Mouse (Mus musculus): ENCODE results near the gene Dbp. TPM values are rescaled to one million over a fixed set of nuclear protein-coding genes. Genes with fewer than 3 reads are reported as not detected.
A peak's percentile ranks its signal among the peaks of the same experiment; 100 is the strongest.

Dbp gene
- polyA plus RNA-seq, 1 experiment from 2014 or later: 3.3 TPM

DNA sequence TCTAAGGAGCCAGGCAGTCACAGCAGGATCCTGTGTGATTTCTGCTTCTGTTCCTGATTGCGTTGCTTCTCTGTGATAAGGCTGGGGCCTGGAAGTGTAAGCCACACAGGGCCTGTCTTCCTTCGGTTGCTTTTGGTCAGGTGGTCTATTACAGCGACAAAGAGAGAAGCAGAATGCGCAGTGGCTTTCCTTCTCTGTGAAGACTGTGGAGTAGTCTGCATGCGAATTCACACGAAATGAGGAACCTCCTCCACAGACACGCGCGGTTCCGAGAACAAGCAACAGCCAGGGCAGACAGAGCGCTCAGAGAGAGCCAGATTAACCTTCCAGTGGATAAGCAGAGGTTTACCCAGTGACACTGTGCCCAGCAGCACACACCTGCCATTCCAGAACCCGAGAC, 36.4 kb downstream of the Dbp start:
- Histone ChIP-seq H3K4me3 (replicated peaks) (no peak overlapping the region), H3K27me3 (replicated peaks) (peaks cover 3% of the 10 kb centered on the region; the same call in 1 of the 2 replicates), H3K36me3 (no peaks in the 10 kb centered on the region), H3K4me2 (no peak overlapping the region), H3K9ac (replicated peaks) (no peak overlapping the region), H3K4me1 (no peaks in the 10 kb centered on the region), H3K9me3 (replicated peaks) (no peaks in the 10 kb centered on the region), H3K27ac (replicated peaks) (no peak overlapping the region)
- 90% methylated on average over 12 of the region's 12 CpGs for WGBS
- no peak for ATAC-seq (ENCODE audit: low FRiP score)

GRCm38 (mm10) chr7:45741777-45742176, 36.9 kb downstream of the Dbp start:
- Histone ChIP-seq H3K27me3 (replicated peaks) (peaks cover 3% of the 10 kb centered on the region; the same call in 1 of the 2 replicates), H3K9ac (replicated peaks) (no peak overlapping the region), H3K4me1 (no peaks in the 10 kb centered on the region), H3K27ac (replicated peaks) (no peak overlapping the region), H3K4me2 (peak overlapping the region; percentile 36), H3K36me3 (no peaks in the 10 kb centered on the region), H3K9me3 (replicated peaks) (no peaks in the 10 kb centered on the region), H3K4me3 (replicated peaks) (peak overlapping the region; percentile 9; the same call in 1 of the 2 replicates)
- 42% methylated on average over 11 of the region's 11 CpGs for WGBS
- no peak for ATAC-seq (ENCODE audit: low FRiP score)

DNA sequence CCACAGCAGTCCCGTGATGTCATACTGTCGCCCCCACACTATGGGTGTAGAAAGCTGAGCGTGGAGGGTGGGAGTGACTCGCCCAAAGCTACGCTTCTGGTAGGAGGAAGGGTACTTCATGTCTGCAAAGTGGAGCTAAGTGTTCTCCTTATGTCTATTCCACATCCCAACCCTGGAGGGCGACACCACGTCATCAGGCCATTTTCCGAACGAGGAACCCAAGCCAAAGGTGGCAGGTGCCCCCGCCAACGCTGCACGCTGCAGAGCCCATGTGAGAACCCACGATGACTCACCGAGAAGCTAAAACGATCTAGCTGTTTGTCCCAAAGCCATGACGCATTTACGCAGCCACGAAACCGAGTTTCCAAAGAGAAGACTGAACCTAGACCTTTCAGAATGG, 37.5 kb downstream of the Dbp start:
- Histone ChIP-seq H3K4me1 (no peaks in the 10 kb centered on the region), H3K36me3 (no peaks in the 10 kb centered on the region), H3K27me3 (replicated peaks) (peaks cover 3% of the 10 kb centered on the region; the same call in 1 of the 2 replicates), H3K4me2 (peak overlapping the region; percentile 36), H3K9ac (replicated peaks) (no peak overlapping the region), H3K9me3 (replicated peaks) (no peaks in the 10 kb centered on the region), H3K4me3 (replicated peaks) (peak overlapping the region; percentile 9; the same call in 1 of the 2 replicates), H3K27ac (replicated peaks) (no peak overlapping the region)
- 44% methylated on average over 19 of the region's 19 CpGs for WGBS
- no peak for ATAC-seq (ENCODE audit: low FRiP score)

- ATAC-seq (ENCODE audit: low FRiP score): no peak
- WGBS: 41% methylated on average over 2 of the region's 2 CpGs
- H3K4me3 ChIP-seq (replicated peaks): no peak overlapping the region
Observed at GRCm38 (mm10) chr7:45744387-45744786, 39.5 kb downstream of the Dbp start.

DNA sequence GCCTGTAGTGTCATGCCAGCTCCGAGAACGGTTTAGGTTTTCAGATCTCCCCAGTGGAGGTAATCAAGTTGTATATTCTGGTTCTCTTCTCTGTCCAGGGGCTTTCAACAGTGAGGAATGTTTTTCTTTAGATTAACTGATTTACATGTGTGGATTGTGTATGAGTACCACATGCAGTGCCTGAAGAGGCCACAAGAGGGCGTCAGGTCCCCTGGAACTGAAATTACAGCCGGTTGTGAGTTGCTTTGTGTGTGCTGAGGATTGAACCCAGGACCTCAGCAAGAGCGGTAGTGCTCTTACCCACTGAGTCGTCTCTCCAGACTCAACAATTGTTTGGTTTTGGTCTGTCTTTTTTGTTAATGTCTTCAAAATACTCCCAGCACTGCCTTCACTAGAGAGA, 41.6 kb downstream of the Dbp start:
- no peaks in the 10 kb centered on the region for H3K36me3 ChIP-seq
- H3K4me2 ChIP-seq: no peak overlapping the region
- H3K27ac ChIP-seq (replicated peaks): no peak overlapping the region
- H3K9me3 ChIP-seq (replicated peaks): no peaks in the 10 kb centered on the region
- H3K9ac ChIP-seq (replicated peaks): no peak overlapping the region
- ATAC-seq (ENCODE audit: low FRiP score): no peak
- WGBS: 68% methylated on average over 6 of the region's 6 CpGs
- H3K4me1 ChIP-seq: 0 out of 2 replicates have a peak, but pooled peaks cover 7% of the 10 kb centered on the region
- H3K27me3 ChIP-seq (replicated peaks): peaks cover 3% of the 10 kb centered on the region; the same call in 1 of the 2 replicates
- no peak overlapping the region for H3K4me3 ChIP-seq (replicated peaks)

More at GRCm38 (mm10) chr7:45744387-45744786, 39.5 kb downstream of the Dbp start:
- H3K4me2 ChIP-seq: no peak overlapping the region
- H3K4me1 ChIP-seq: 0 out of 2 replicates have a peak, but pooled peaks cover 3% of the 10 kb centered on the region
- H3K9ac ChIP-seq (replicated peaks): no peak overlapping the region
- H3K9me3 ChIP-seq (replicated peaks): no peaks in the 10 kb centered on the region
- H3K27me3 ChIP-seq (replicated peaks): peaks cover 3% of the 10 kb centered on the region; the same call in 1 of the 2 replicates
- H3K27ac ChIP-seq (replicated peaks): no peak overlapping the region
- no peaks in the 10 kb centered on the region for H3K36me3 ChIP-seq

- Histone ChIP-seq H3K9me3 (replicated peaks) (no peaks in the 10 kb centered on the region), H3K4me3 (replicated peaks) (no peak overlapping the region), H3K27ac (replicated peaks) (no peak overlapping the region), H3K27me3 (replicated peaks) (no peaks in the 10 kb centered on the region), H3K36me3 (no peaks in the 10 kb centered on the region), H3K9ac (replicated peaks) (no peak overlapping the region), H3K4me1 (0 out of 2 replicates have a peak, but pooled peaks cover 7% of the 10 kb centered on the region), H3K4me2 (no peak overlapping the region)
- no peak for ATAC-seq (ENCODE audit: low FRiP score)
- 88% methylated on average over 5 of the region's 5 CpGs for WGBS
Observed at GRCm38 (mm10) chr7:45747450-45747849, 42.6 kb downstream of the Dbp start.

DNA sequence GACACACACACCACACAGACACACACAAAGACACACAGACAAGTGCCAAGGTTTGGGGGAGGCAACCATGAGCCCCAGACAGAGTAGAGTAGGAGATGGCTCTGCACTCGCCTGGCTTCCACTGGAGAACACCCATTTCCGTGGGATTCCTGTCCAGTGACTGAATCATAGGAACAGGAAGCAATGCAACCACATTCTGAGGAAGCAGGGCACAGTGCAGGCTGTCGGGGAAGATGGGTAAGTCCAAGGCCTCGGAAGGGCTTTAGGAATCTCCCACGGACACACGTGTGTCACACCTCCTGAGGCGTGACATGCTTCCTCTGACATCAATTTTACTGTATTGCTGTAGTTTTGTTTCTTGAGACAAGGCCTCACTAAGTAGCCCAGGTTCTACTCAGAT, 43.2 kb downstream of the Dbp start:
- 77% methylated on average over 7 of the region's 7 CpGs for WGBS
- ATAC-seq (ENCODE audit: low FRiP score): no peak
- H3K4me2 ChIP-seq: no peak overlapping the region
- no peak overlapping the region for H3K27ac ChIP-seq (replicated peaks)
- H3K4me1 ChIP-seq: 0 out of 2 replicates have a peak, but pooled peaks cover 7% of the 10 kb centered on the region
- no peak overlapping the region for H3K9ac ChIP-seq (replicated peaks)
- no peak overlapping the region for H3K4me3 ChIP-seq (replicated peaks)
- no peaks in the 10 kb centered on the region for H3K9me3 ChIP-seq (replicated peaks)
- H3K36me3 ChIP-seq: no peaks in the 10 kb centered on the region
- H3K27me3 ChIP-seq (replicated peaks): no peaks in the 10 kb centered on the region

- Histone ChIP-seq H3K9ac (replicated peaks) (no peak overlapping the region), H3K4me1 (0 out of 2 replicates have a peak, but pooled peaks cover 7% of the 10 kb centered on the region), H3K9me3 (replicated peaks) (no peaks in the 10 kb centered on the region), H3K4me2 (no peak overlapping the region), H3K36me3 (no peaks in the 10 kb centered on the region), H3K27me3 (replicated peaks) (no peaks in the 10 kb centered on the region), H3K27ac (replicated peaks) (no peak overlapping the region), H3K4me3 (replicated peaks) (no peak overlapping the region)
- no peak for ATAC-seq (ENCODE audit: low FRiP score)
- 48% methylated on average over 8 of the region's 10 CpGs for WGBS
Observed at GRCm38 (mm10) chr7:45749401-45749800, 44.5 kb downstream of the Dbp start.

DNA sequence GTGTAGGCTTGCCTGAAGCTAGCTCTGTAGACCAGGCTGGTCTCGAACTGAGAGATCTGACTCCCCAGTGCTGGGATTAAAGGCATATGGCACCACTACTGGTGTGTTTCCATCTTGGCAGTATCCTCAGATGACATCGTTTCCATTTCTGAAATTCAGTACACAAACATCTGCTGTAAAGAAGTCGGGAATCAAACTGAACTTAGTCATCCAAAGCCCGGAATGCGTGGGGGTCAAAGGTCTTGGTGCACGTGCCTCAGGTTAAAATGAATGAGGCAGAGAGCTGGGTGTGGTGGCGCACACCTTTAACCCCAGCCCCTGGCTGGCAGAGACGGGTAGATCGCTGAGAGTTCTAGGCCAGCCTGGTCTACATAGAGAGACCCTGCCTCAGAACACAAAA, 45.3 kb downstream of the Dbp start:
- 82% methylated on average over 9 of the region's 9 CpGs for WGBS
- no peak overlapping the region for H3K9ac ChIP-seq (replicated peaks)

GRCm38 (mm10) chr7:45755703-45756102, 50.8 kb downstream of the Dbp start:
- H3K4me3 ChIP-seq (replicated peaks): no peak overlapping the region
- ATAC-seq (ENCODE audit: low FRiP score): no peak
- WGBS: 65% methylated on average over 6 of the region's 6 CpGs

More for the DNA sequence above, 45.3 kb downstream of the Dbp start:
- H3K27ac ChIP-seq (replicated peaks): no peak overlapping the region
- no peaks in the 10 kb centered on the region for H3K9me3 ChIP-seq (replicated peaks)
- H3K36me3 ChIP-seq: no peaks in the 10 kb centered on the region
- 0 out of 2 replicates have a peak, but pooled peaks cover 7% of the 10 kb centered on the region for H3K4me1 ChIP-seq
- no peak overlapping the region for H3K4me3 ChIP-seq (replicated peaks)
- no peak overlapping the region for H3K4me2 ChIP-seq
- ATAC-seq (ENCODE audit: low FRiP score): no peak
- no peaks in the 10 kb centered on the region for H3K27me3 ChIP-seq (replicated peaks)

GRCm38 (mm10) chr7:45759400-45759799, 54.5 kb downstream of the Dbp start:
- H3K9ac ChIP-seq (replicated peaks): no peak overlapping the region

More at GRCm38 (mm10) chr7:45755703-45756102, 50.8 kb downstream of the Dbp start:
- H3K9me3 ChIP-seq (replicated peaks): no peaks in the 10 kb centered on the region
- 0 out of 2 replicates have a peak, but pooled peaks cover 5% of the 10 kb centered on the region for H3K4me1 ChIP-seq
- no peaks in the 10 kb centered on the region for H3K36me3 ChIP-seq
- no peak overlapping the region for H3K4me2 ChIP-seq
- no peak overlapping the region for H3K27ac ChIP-seq (replicated peaks)
- peaks cover 34% of the 10 kb centered on the region for H3K27me3 ChIP-seq (replicated peaks)
- no peak overlapping the region for H3K9ac ChIP-seq (replicated peaks)

More at GRCm38 (mm10) chr7:45759400-45759799, 54.5 kb downstream of the Dbp start:
- Histone ChIP-seq H3K27ac (replicated peaks) (no peak overlapping the region), H3K4me3 (replicated peaks) (no peak overlapping the region), H3K36me3 (no peaks in the 10 kb centered on the region), H3K9me3 (replicated peaks) (no peaks in the 10 kb centered on the region), H3K27me3 (replicated peaks) (peaks cover 38% of the 10 kb centered on the region), H3K4me1 (0 out of 2 replicates have a peak, but pooled peaks cover 5% of the 10 kb centered on the region), H3K4me2 (peak overlapping the region; percentile 27)
- ATAC-seq (ENCODE audit: low FRiP score): no peak
- WGBS: 2% methylated on average over 24 of the region's 27 CpGs

All from neural tube, embryonic 15.5 days (tissue).